Mouse (Mus musculus): ENCODE measurements around the gene Rft1.

The Rft1 gene

GRCm38 (mm10) chr14:30630811-30631576 lies 23.2 kb upstream of the Rft1 start:
- peak; percentile 74 to 88 for DNase-seq

- no peak for DNase-seq
Observed at GRCm38 (mm10) chr14:30631834-30632233, 22.3 kb upstream of the Rft1 start.

GRCm38 (mm10) chr14:30633708-30634107 lies 20.5 kb upstream of the Rft1 start:
- DNase-seq = no peak

- DNase-seq = no peak
Observed at GRCm38 (mm10) chr14:30634418-30634817, 19.7 kb upstream of the Rft1 start.

GRCm38 (mm10) chr14:30635219-30635910 lies 18.8 kb upstream of the Rft1 start:
- peak in 1 of 2 experiments; percentile 38 for DNase-seq

GRCm38 (mm10) chr14:30636499-30636898 lies 17.7 kb upstream of the Rft1 start:
- no peak for DNase-seq

GRCm38 (mm10) chr14:30637087-30637486 lies 17.1 kb upstream of the Rft1 start:
- DNase-seq = no peak

- peak in 1 of 2 experiments; percentile 35 for DNase-seq
Observed at GRCm38 (mm10) chr14:30638009-30638408, 16.2 kb upstream of the Rft1 start.

- no peak for DNase-seq
Observed at GRCm38 (mm10) chr14:30638686-30639085, 15.5 kb upstream of the Rft1 start.

GRCm38 (mm10) chr14:30641748-30642147 lies 12.4 kb upstream of the Rft1 start:
- DNase-seq = peak in 1 of 2 experiments; percentile 40

- no peak for DNase-seq
Observed at GRCm38 (mm10) chr14:30644026-30644425, 10.1 kb upstream of the Rft1 start.

GRCm38 (mm10) chr14:30645066-30645465 lies 9.1 kb upstream of the Rft1 start:
- no peak for DNase-seq

- DNase-seq = no peak
Observed at GRCm38 (mm10) chr14:30646486-30646885, 7.7 kb upstream of the Rft1 start.

GRCm38 (mm10) chr14:30648478-30648877 lies 5.7 kb upstream of the Rft1 start:
- DNase-seq = no peak

- no peak for DNase-seq
Observed at GRCm38 (mm10) chr14:30649745-30650144, 4.4 kb upstream of the Rft1 start.

GRCm38 (mm10) chr14:30650969-30651368 lies 3.2 kb upstream of the Rft1 start:
- peak; percentile 85 to 92 for DNase-seq

- DNase-seq = no peak
Observed at GRCm38 (mm10) chr14:30654691-30655228, 600 bp downstream of the Rft1 start.

- DNase-seq = no peak
Observed at GRCm38 (mm10) chr14:30655531-30655930, 1.4 kb downstream of the Rft1 start.

- DNase-seq = peak; percentile 54 to 55
Observed at GRCm38 (mm10) chr14:30666061-30666460, 11.9 kb downstream of the Rft1 start.

GRCm38 (mm10) chr14:30666604-30667003 lies 12.4 kb downstream of the Rft1 start:
- DNase-seq = no peak

- no peak for DNase-seq
Observed at GRCm38 (mm10) chr14:30670161-30670560, 16.0 kb downstream of the Rft1 start.

- DNase-seq = no peak
Observed at GRCm38 (mm10) chr14:30671095-30671985, 17.2 kb downstream of the Rft1 start.

- peak; percentile 79 to 90 for DNase-seq
Observed at GRCm38 (mm10) chr14:30671986-30672312, 17.8 kb downstream of the Rft1 start.

Measured in lung, postnatal 4 days (tissue).